Mouse (Mus musculus) lung, postnatal 4 days (tissue): ENCODE results near the gene Abhd14b.

ENCODE experiments used
- DNase-seq, 2 experiments: peaks; one replicate each; pipeline ENCODE4 v3.0.0; 2021

The Abhd14b gene

DNA sequence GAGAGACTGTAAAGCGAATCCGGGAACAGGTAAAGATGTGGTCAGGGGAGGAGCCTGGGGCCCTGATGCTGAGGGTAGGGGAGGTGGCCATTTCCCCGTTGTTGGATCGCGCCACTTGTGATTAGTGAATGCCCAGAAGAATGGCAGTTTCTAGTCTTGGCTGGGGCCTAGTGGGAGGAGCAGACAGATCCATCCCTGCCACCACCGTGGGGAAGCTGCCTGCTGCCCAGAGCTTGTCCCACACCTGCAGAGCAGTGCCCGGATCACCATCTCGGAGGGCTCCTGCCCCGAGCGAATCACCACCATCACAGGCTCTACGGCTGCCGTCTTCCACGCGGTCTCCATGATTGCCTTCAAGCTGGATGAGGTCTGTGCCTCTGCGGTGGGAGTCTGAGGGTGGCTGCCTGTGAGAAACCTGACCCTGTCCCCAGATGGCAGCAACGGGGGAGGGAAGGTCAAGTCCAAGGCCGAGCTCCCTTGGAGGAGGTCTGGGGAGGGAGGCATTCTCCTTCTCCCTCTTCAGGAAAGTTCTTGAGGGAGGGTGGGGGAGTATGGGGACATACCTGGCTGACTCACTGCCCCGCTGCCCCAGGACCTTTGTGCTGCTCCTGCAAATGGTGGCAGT, 13.3 kb downstream of the Abhd14b start:
- DNase-seq: no peak

DNA sequence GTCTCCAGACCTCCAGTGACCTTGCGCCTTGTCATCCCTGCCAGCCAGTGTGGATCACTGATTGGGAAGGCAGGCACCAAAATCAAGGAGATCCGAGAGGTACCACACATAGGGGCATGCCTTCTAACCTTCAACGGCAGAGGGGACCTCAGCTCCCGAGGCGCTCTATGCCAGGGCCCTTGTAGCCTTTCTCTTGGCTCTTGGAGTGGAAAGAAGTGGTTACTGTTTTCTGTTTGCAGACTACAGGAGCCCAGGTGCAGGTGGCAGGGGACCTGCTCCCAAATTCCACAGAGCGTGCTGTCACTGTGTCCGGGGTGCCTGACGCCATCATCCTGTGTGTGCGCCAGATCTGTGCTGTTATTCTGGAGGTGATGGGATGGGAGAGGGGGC, 13.8 kb downstream of the Abhd14b start:
- no peak for DNase-seq

DNA sequence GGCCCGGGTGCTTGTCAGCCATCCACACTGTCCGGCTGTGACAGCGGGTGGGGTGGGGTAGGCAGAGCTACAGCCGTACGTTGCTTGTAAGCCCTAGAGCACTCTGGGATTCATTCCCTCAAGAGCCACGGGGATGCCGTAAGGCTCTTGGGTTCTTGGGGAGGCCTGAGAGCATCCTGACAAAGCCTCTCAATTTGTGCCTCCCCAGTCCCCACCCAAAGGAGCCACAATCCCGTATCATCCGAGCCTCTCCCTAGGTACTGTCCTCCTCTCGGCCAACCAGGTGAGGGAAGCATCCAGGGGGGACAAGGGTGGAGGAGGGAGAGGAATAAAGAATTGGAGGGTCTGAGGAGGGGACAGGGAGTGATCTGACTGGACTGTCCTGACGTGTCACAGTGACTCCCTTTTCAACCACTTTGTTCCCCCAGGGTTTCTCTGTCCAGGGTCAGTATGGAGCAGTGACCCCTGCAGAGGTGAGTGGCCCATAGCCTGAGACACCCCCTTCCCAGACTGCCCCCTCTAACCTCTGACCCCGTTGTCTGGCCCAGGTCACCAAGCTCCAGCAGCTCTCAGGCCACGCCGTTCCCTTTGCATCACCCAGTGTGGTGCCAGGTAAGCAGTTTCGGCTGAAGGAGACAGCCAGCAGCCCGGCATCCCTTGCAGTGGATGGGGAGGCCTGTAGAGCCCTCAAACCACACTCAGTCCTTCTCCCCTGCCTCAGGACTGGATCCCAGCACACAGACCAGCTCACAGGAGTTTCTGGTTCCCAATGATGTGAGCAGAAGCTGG, 14.6 kb downstream of the Abhd14b start:
- no peak for DNase-seq

DNA sequence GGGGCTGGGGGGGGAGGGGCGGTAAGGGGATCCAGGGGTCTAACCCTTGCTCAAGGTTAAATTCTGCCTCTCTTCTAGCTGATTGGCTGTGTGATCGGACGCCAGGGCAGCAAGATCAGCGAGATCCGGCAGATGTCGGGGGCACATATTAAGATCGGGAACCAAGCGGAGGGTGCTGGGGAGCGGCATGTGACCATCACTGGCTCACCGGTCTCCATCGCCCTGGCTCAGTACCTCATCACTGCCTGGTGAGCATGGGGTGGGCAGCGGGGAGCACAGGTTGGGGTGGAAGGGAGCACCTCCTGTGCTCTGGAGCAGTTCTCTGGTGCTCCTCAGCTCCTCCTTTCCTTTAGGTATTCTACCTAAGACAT, 15.2 kb downstream of the Abhd14b start:
- DNase-seq: no peak

DNA sequence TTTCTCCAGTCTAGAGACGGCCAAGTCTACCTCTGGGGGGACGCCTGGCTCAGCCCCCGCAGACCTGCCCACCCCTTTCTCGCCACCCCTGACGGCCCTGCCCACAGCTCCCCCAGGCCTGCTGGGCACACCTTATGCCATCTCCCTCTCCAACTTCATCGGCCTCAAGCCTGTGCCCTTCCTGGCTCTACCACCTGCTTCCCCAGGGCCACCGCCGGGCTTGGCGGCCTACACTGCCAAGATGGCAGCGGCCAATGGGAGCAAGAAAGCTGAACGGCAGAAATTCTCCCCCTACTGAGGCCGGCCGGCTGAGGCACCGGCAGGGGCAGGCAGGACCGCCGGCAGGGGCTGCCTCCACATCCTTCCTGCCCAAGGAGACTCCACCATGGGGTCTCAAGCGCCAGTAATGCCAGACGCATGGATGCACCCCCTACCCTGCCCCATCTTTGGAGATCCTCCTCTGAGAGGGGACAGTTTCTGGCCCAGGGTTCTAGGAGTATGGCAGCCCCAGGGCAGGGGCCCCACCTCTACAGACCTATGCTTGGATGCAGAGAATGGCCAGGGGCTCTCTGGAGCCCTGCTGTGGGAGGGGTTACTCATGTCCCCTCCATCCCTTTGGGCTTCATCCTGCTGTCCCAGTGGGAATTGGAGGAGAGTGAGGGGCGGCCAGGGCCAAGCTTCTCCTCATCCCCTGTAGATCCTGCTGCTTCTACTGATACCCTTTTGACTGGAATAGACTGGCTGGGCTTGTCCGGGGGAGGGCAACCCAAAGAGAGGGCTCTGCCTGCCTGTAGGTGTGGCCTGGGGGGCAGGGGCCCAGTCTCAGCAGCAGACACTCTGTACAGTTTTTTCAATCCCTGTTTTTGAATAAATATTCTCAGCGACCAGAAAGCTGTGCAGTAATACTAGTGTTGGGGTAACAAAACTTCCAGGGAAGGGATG, 16.1 kb downstream of the Abhd14b start:
- DNase-seq: no peak

DNA sequence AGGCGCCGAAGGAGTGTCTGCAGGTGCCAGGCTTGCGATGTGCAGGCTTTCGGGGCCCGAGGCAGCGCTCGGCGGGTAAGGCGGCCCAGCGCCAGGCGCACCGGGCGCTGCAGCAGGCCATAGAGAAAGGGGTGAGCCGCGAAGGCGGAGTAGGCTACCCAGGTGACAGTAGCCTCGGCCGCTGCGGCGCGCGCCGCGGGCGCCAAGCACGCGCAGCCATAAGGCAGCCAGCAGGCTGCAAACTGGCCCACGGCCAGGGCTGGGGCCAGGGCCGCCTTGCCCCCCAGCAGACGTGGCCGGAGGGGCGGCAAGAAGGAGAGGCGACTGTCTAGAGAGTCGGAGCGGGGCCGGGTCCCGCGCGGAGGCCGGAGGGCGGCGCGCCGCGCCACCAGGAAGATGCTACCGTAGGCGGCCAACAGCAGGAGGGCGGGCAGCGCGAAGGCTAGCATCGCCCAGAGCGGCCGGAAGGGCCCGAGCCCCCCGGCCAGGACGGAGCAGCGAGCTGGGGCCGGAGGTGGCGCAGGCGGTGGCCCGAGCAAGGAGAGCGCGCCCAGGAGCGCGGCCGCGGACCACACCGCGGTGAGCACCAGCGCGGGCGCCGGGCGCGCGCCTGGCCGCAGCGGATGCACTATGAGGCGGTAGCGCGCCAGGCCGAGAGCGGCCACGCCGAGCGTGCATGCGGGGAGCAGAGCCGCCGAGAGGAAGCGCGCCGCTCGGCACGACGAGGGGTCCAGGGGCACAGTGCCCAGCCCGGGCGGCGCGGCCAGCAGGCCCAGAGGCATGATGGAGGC, 17.7 kb downstream of the Abhd14b start:
- DNase-seq: peak; percentile 67 to 82

DNA sequence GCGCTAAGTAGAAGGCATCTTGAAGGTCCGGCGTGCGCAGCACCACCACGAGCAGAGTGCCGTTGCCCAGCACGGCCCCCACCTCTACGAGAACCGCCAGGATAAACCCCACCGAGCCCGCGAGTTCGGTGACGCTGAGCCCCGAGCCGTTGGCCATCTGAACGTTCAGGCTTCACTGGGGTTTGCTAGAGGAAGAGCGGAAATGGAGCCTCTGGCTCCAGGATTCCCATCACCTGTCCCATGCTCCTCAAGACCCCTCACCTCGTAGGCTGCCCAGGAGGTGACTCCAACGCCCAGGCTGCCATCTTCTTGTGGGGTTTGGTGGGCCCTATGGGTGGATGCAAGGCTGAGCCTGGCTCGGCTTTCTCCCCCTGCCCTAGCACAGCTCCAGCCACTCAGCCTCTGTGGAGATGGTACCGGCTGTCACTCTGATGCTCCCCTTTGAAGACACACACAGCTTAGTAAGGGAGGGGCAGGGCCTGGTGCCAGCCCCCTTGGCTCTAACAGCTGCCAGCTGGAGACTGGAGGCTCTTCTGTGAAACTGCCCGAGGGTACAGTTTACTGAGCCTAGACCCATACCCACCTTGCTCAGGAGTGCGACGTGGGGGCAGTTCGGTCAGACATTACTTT, 18.4 kb downstream of the Abhd14b start, which contains the start of gene Gpr62:
Gene Gpr62, minus strand, starts transcription at position 368 of the 630 bp plus-strand sequence.
- DNase-seq: no peak

DNA sequence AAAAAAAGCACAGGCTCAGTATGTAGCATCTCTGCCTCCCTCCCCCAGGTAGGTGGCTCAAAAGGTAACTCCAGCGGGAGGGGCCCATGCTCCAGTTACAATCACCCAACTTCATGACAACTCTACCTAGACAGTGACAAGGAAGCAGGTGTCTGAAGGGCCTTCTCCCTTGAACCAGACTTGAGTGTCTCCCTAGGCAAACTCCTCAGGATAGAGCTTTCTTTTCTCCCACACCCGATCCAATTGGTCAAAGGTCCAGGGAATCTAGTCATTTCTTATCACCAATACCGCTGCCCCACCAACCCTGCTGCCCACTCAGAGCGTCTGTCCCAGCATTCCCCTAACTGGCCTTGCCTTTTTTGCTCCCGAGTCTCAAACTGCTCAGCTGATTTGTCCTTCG, 19.5 kb downstream of the Abhd14b start:
- no peak for DNase-seq

DNA sequence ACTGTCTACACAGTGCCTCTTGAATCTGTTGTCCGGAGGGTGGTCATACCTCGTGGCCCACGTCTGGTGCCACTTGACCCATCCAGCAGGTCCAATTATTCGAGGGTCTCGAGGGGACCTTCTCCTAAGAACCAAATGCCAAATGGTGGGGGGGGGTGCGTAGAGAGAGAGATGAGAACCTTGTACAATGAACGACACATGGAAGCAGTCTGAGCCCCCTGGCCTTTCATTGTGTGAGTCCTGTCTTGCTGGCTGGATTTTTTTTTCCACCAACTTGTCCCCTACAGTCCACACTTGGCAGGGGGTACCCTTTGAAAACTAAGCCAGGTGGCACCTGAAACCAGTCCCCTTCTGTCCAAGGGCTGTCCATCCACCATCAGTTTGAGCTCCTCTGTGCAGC, 20.5 kb downstream of the Abhd14b start:
- no peak for DNase-seq

DNA sequence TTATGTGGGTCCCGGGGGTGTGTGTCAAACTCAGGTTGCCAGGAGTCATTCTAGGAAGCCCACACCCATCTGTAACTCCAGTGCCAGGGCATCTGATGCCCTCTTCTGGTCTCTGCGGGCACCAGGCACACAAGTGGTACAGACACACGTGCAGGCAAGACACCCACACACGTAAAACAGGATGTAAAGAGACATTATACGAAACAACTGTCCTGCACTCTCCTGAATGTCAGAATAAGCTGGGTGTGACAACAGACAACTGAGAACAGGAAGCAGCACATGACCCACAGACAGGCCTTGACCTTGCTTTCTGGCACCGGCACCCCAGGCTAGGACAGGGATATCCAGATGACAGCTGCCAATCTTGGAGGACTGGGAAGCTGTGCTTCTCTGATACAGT, 22.1 kb downstream of the Abhd14b start:
- no peak for DNase-seq

DNA sequence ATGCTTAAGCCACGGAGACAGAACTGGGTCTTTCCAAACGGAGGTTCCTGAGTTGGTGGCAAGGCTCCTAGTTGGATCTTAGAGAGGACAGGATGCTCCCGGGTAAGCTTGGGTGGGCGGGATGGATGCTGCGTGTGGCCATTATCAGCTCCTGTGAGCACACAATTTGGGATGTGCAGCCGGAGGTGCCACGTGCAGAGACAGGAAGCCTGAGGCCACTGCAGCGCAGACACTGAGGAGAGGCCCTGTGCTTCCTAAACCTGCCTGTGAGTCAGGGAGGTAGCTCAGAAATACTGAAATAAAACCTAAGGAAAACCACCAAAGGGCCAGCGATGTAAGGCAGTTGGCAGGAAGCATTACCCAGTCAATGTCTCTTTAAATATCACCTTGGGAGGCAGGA, 22.5 kb downstream of the Abhd14b start:
- DNase-seq: no peak

DNA sequence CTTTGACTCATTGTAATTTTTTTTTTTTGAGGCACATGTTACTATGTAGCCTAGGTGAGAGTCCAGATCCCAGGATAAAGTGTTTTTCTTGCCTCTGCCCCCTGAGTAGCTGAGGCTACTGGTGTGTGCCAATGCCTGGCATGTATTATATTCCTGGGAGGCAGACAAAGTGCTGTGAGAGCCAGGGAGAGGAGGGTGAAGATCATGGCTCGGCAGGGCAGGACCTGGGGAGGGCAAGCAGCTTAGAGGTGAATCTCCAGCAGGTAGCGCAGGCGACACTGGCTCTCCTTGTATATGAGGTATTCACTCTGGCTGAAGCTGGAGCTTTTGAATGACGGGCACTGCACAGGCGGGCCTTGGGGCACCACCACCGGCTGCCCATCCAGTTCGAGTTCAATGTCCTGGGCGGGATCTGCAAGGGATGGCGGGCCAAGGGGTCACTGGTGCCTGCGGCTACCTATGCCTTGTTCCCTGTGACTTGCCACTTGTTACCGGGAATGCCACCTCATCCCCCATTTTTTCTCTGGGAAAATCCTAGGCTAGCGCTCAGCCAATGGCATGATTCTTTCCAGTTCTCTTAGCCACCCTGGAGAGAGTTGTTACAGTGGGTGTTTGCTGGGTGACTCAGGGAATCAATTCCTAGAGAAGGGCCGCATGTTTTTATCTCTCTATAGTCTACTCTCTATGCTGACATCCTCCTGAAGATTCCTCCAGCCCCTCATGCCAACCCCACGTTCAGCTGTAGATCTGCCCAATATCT, 23.9 kb downstream of the Abhd14b start:
- DNase-seq: peak in 1 of 2 experiments; percentile 20

DNA sequence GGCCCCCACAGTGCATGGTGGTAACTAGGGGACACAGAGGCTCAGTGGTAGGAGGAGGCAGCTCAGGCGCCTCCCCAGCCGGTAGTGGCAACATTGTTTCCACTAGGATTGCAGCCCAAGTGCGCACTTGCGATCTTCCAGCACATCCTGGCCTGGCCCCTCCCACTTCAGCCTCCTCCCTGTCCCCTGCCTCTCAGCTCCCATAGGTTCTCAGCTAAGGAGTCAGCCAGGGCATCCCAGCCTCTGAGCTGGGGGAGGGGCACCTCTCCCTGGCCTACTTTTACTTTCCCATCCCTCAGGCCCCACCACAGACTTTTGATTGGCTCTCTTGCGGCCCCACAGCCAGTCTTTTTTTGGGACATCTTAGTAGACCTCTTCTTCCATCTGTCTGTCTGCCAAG, 24.6 kb downstream of the Abhd14b start:
- DNase-seq: peak; percentile 80 to 89

DNA sequence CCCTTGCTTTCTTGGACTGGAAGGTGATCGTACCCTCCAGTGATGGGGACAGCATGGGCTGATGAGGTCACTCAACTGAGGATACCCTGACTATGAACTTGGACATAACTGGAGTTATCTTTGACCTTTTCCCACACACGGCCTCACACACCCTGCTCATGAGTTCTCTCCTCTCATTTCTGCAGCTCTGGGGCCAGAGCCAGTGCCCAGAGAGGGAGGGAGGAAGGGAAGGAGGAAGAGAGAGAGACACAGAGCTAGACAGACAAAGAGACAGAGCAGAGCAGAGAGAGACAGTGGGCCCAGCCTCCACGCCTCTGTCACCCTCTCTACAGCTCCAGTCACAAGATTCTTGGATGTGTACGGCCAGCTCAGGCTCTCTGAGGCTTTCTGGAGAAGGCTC, 25.1 kb downstream of the Abhd14b start:
- DNase-seq: peak in 1 of 2 experiments; percentile 32

DNA sequence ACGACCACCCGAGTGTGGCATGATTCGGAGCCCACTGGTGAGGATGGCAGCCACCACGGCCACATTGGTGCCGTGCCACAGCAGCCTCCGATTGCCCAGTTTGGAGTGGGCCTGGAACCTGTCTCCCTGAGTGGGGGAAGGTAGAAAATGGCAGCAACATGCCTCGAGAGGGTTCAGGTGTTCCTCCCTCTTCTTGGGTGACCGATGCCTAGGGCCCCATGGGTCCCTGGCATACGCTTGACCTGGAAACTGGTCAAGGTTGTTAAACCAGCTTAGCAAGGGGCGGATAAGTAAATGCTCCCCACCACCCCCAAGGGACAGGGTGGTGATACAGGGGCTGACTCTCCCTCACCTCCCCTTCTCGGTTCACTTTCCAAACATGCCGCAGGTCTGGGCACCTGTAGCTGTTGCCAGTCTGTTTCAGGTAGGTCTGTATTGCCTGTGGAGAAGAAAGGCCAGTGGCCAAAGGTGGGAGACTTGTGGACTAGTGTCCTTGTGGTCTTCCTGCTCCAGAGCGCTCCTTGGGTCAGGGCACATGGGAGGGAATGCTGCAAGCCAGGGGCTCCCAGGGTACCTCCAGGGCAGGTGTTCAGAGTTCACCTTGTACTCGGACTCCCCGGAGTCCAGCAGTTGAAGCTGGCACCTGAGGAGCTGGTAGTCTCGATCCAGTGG, 26.0 kb downstream of the Abhd14b start:
- peak in 1 of 2 experiments; percentile 28 for DNase-seq

DNA sequence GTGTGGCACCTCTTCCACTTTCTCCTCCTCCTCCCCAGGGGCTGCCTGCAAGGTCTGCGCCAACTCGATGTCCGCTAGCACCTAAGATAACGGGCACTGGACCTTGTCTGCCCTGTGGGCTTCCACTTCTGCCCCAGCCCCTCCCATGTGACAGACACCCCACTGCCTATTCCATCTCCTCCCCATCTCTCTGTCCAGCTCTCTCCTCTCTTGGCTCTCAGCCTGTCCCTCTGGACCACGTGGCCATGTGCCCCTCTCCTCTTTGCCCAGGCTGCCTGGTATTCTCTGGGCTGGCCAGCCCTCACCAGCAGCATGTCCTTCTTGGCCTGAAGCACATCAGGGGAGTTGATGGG, 26.5 kb downstream of the Abhd14b start:
- no peak for DNase-seq

DNA sequence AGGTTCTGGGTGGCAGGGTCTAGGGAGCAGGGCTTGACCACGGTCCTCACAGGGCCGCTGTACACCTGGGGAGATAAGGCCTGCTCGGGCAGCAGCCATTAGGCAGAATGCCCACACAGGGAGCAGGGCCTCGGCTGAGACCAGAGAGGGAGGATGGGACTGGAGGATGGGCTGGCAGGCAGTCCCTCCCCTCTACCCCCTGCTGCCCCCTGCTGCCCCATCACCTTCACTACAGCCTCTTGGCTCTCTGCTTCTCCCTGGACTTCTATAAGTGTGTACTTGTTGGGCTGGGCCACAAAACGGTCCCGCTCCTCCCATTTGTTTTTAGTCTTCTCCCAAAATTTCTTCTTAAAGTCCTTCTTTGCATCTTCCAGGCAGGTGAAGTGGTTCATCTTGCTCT, 27.2 kb downstream of the Abhd14b start:
- DNase-seq: peak; percentile 83 to 87

DNA sequence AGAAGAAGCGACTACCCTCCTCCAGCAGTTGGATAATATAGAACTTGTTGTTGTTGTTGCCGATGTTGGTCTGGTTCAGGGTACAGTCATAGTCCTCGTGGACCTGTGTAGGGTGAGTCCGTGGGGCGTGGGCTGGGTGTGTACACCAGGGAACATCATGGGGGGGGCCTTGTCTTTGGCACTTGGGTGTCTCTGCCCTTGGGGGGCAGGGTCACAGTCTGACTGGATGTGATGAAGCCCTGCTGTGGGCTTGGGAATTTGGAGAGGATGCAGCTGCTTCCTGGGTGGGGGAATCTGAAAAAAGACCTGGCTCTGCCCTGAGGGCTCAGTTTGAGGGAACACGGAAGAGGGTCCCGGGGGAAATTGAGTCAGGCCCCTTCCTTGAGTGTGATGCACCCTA, 27.8 kb downstream of the Abhd14b start:
- peak; percentile 47 to 73 for DNase-seq

DNA sequence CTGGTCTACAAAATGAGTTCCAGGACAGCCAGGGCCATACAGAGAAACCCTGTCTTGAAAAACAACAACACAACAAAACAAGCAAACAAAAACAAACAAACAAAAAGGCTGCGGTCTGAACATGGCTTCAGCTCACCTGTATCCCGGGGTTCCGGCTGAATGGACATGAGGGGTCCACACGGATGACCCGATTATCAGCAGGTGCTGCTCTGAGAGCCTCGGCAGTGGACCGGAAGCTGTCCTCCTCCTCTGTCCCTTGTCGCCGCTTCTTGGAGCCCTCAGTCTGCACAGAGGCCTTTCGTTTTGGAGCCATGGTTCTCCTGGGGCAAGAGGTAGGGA, 28.4 kb downstream of the Abhd14b start, which contains the start of gene Rrp9:
Gene Rrp9, plus strand, starts transcription at position 301 of the 339 bp plus-strand sequence.
- DNase-seq: peak in 1 of 2 experiments; percentile 25

DNA sequence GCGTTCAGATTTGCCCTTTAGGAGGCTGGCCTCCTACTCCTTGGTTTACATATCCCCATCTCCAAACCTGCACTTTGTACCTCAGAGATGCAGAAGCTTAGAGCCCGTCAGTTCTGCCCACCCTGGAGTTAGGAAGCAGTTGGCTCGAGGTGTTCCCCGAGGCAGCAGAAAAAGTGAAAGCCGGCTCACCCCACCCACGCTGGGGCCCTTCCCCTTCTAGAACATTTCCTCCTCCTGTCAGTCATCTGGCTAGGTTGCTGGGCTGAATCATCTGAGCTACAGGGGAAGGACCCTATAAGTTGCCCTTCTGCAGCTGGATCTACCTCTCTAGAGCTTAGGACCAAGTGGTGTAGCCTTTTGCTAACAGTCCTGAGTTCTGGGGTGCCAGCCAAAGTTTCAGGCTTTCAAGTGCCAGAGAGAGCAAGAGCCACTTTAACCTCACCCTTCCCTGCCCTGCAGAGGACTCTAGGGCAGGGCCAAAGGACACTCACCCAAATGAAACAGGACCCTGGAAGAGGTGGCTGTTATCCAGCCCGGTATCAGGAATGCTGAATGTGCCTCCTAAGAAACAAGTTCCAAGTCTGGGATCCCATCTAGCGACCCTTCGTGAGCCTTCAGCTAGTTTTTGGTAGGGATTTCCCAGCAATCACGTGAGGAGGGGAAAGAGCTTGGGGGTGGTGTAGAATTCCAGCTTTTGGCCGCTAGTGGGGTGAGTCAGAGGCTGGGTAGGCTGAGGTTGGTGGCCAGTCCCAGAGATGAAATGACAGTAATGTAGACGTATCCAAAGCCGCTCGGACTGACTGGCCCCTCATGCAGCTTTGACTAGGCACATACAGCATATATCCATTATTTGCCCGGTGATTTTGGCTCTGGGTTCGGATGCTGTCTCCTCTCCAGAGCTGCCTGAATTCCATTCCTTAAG, 29.0 kb downstream of the Abhd14b start:
- peak; percentile 80 to 83 for DNase-seq
